Mouse (Mus musculus) ES-Bruce4 (cell line): ENCODE results near the gene Abca14.

Source experiments
- CTCF ChIP-seq: IDR thresholded peaks from one replicate; pipeline ENCODE4 v1.8.1; 2011; ENCODE audit warnings: low read depth, low read length
- EP300 ChIP-seq: IDR thresholded peaks from 2 replicates; pipeline ENCODE4 v1.6.1; 2011; ENCODE audit warnings: low read depth, low read length; ENCODE audit not compliant: insufficient read depth
- POLR2A ChIP-seq: IDR thresholded peaks from one replicate; pipeline ENCODE4 v1.8.1; 2011; ENCODE audit warnings: low read length; ENCODE audit not compliant: insufficient read depth

GRCm38 (mm10) chr7:120182891-120183290 lies 20.9 kb upstream of the Abca14 start:
- no peak for TF ChIP-seq POLR2A
- TF ChIP-seq CTCF, result no peak
- TF ChIP-seq EP300, result no peak
